Mouse (Mus musculus) spleen, postnatal 4 days (tissue): Measurements from ENCODE around the gene Ccdc33.

ENCODE experiments used
- DNase-seq, 2 experiments: peaks; one replicate each; pipeline ENCODE4 v3.0.0; 2022; ENCODE audit warnings: low spot score in 2 of 2

Ccdc33 gene

GRCm38 (mm10) chr9:58091623-58092425, 26.8 kb downstream of the Ccdc33 start:
- DNase-seq = no peak

GRCm38 (mm10) chr9:58087277-58087998, 31.2 kb downstream of the Ccdc33 start:
- DNase-seq = no peak

- no peak for DNase-seq
These were observed 31.8 kb downstream of the Ccdc33 start for GRCm38 (mm10) chr9:58086861-58087260.

GRCm38 (mm10) chr9:58086203-58086602, 32.4 kb downstream of the Ccdc33 start:
- DNase-seq = no peak

GRCm38 (mm10) chr9:58085074-58085473, 33.5 kb downstream of the Ccdc33 start:
- DNase-seq = no peak

GRCm38 (mm10) chr9:58084586-58084985, 34.0 kb downstream of the Ccdc33 start:
- DNase-seq = no peak

GRCm38 (mm10) chr9:58074561-58074960, 44.1 kb downstream of the Ccdc33 start:
- DNase-seq = no peak

- no peak for DNase-seq
These were observed 51.1 kb downstream of the Ccdc33 start for GRCm38 (mm10) chr9:58067546-58067945.

- DNase-seq = no peak
These were observed 51.9 kb downstream of the Ccdc33 start for GRCm38 (mm10) chr9:58066731-58067095.

- no peak for DNase-seq
These were observed 52.5 kb downstream of the Ccdc33 start for GRCm38 (mm10) chr9:58065977-58066730.

- DNase-seq = no peak
These were observed 53.1 kb downstream of the Ccdc33 start for GRCm38 (mm10) chr9:58065532-58065931.

GRCm38 (mm10) chr9:58063531-58063930, 55.1 kb downstream of the Ccdc33 start, which contains the start of gene Stra6:
Stra6 (plus strand) TSS chr9:58063788.
- DNase-seq = no peak

- DNase-seq = peak; percentile 26 to 80
These were observed 57.7 kb downstream of the Ccdc33 start for GRCm38 (mm10) chr9:58060677-58061667.

GRCm38 (mm10) chr9:58059920-58060319, 58.7 kb downstream of the Ccdc33 start:
- DNase-seq = no peak

GRCm38 (mm10) chr9:58055666-58056065, 63.0 kb downstream of the Ccdc33 start:
- no peak for DNase-seq

GRCm38 (mm10) chr9:58054032-58054431, 64.6 kb downstream of the Ccdc33 start:
- DNase-seq = no peak

GRCm38 (mm10) chr9:58053544-58053943, 65.1 kb downstream of the Ccdc33 start:
- no peak for DNase-seq

GRCm38 (mm10) chr9:58053102-58053501, 65.5 kb downstream of the Ccdc33 start:
- peak; percentile 39 to 72 for DNase-seq

GRCm38 (mm10) chr9:58051937-58052336, 66.7 kb downstream of the Ccdc33 start:
- no peak for DNase-seq

GRCm38 (mm10) chr9:58049861-58050260, 68.8 kb downstream of the Ccdc33 start:
- no peak for DNase-seq

- DNase-seq = no peak
These were observed 69.4 kb downstream of the Ccdc33 start for GRCm38 (mm10) chr9:58049186-58049585.
